Mouse (Mus musculus): Measurements from ENCODE around the gene Cdc6.

Gene Cdc6

GRCm38 (mm10) chr11:98907437-98908173 lies at the start of gene Cdc6:
Cdc6 (plus strand) TSS chr11:98907801.
- DNase-seq (ENCODE audit: low spot score) = peak; percentile 99

DNA sequence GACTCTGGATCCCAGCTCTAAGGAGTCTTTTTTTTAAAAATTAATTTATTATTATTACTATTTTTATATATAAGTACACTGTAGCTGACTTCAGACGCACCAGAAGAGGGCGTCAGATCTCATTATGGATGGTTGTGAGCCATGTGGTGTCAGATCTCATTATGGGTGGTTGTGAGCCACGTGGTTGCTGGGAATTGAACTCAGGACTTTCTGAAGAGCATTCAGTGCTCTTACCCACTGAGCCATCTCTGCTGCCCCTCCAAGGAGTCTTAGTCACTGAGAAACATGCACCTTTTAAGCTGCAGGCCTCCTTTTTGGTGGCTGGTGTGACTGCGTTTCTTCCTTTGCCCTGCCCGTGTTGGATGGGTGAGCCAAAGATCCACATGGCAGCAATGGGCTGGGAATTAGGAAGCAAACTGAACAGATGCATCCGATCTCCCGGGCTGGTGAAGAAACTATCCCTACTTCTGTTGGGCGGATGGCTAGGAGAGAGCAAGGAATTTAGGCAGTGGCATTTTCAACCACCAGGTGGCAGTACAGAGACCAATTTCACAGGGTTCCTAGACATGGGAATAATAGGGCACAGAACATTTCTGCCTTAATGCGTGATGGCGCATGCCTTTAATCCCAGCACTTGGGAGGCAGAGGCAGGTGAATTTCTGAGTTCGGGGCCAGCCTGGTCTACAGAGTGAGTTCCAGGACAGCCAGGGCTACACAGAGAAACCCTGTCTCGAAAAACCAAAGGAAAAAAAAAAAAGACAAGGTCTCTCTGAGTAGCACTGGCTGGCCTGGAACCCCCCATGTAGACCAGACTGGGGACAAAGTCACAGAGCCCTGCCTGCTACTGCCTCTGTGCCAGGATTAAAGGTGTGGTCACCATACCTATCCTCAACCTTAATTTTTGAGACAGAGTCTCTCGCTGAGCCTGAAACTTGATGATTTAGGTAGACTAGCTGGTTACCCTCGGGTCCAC lies 48.6 kb upstream of the Cdc6 start:
- DNase-seq (ENCODE audit: low spot score) = peak; percentile 97

GRCm38 (mm10) chr11:98863028-98863750 lies 44.4 kb upstream of the Cdc6 start, which contains the start of gene Wipf2:
Wipf2 (plus strand) TSS chr11:98863638.
- DNase-seq (ENCODE audit: low spot score) = peak; percentile 98

DNA sequence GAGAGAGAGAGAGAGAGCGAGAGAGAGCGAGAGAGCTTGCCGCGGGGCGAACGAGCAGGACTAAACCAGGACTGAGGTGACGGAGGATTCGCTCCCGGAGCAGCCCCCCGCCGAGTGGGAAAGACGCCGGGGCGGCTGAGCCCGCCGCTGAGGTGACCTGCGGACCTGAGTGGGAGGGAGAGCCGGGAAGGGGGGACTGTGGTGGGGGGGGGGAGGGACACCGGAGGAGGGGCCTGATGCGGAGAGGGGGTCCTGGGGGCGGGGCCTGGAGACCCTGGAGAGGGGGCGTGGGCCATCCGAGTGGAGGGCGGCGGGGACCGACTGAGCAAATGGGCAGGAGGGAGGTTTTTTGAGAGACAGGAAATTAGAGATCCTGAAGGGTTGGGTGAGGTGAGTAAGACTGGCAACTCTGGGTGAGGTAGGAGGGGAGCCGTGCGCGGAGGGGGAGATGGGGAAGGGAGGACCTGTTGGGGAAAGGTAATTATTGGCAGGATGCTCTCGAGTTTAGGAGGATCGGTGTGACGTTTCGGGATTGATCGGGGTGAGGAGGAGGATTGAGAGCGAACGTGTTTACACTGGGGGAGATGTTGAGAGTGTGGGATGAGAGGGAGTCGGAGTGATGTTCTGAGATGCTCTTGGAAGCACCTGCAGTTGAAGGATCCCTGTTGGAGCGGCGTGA lies 43.7 kb upstream of the Cdc6 start:
- DNase-seq (ENCODE audit: low spot score) = peak; percentile 84

GRCm38 (mm10) chr11:98867293-98867692 lies 40.3 kb upstream of the Cdc6 start:
- DNase-seq (ENCODE audit: low spot score) = peak; percentile 23

DNA sequence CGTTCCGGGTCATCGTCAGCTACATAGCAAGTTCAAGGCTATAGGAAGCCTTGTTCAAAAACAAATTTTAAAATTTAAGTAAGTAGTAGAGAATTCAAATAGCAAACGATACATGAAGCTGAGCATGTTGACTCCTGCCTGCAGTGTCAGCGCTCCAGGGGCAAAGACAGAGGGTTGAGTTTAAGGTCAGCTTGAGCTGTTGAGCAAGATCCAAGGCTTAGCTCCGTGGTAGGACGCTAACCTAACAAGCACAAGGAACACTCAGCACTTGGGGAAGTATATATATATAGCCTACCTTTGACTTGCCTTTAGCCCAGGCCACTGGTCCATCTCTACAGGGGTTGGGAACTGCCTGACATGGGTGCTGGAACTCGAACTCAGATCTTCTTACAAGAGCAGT lies 37.7 kb upstream of the Cdc6 start:
- DNase-seq (ENCODE audit: low spot score) = no peak

DNA sequence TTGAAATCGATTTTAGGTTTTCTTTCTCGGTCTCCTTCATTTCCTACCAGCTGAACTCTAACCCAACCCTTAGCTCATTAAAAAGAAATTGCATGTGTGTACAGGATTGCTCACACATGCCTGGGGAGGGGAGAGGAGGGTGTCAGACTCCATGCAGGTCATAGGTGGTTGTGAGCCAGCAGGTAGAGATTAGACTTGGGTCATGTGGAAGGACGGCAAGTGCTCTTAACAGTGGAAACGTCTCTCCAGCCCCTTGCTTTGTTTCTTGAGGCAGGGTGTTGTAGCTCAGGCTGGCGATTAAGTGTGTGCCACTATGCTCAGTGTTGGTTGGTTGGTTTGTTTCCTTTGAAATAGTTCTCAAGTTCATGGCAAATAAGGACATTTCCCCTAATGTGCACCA lies 36.8 kb upstream of the Cdc6 start:
- DNase-seq (ENCODE audit: low spot score) = no peak

DNA sequence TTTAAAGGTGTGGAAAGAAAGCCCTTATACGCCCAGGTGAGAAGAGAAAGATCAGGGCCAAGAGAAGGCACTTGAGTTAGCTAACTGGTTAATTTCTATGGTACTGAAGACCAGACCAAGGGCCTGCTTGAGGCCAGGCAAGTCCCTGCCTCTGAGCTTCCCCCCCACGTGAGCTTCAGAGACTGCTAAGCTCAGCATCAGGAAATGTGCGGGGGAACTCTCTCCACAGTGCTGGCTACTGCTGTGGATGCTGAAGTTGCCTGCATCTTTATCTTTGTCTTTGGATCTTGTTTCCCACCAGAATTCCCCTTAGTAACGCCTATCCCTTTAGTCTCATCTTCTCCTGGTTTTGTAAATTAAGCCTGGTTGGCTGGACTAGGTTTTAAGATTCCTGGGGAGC lies 36.2 kb upstream of the Cdc6 start:
- DNase-seq (ENCODE audit: low spot score) = no peak

DNA sequence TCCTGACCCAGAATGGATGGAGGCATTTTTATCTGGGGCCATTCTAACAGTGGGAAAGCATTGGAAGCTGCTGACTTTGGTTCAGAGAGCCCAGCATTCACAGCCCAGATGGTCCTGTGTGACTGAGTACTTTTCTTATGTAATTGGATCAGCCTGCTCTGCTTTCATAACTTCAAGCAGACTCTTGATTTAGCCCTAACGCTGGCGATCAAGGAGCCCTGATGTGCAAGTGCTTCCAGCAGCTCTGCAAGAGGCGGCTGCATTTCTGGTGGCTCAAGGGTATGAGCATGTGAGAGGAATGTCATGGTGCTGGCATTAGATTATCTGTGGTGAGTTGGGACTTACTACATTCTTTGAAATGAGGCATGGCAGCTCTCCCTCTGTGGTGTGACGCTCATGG lies 35.6 kb upstream of the Cdc6 start:
- no peak for DNase-seq (ENCODE audit: low spot score)

DNA sequence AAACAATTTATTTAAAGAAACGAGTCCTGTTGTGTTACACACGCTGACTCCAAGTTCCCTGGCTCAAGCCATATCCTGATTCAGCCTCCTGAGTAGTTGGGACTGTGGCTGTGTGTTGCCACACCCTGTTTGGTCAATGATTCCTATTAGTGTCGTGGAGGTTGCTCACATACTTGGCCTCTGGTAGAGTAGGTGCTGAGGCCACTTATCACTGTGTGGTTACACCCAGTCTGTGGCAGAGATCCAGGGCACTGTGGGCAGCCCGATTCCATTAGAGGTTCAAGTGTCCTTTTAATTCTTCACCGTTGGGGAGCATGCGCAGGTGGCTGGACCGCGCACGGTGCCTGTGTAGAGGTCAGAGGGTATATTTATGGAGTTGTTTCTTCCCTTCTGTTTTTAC lies 33.7 kb upstream of the Cdc6 start:
- DNase-seq (ENCODE audit: low spot score) = no peak

DNA sequence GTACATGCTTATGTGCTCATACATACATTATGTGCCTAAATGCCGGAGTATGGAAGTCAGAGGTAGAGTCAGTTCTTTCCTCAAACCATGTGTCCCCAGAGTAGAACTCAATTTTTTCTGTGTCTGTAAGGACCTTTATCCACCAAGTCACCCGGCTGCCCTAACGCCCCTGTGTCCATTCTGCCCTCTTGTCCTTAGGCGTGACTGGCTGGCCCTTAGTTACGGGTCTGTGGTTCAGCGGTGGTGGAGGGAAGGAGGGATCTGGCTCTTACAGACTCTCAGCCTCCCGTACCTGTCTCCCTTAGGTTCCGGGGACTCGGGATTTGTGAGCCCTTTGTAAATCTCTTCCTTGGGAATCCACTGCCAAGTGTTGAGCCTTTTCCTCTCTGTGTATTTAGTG lies 30.6 kb upstream of the Cdc6 start:
- no peak for DNase-seq (ENCODE audit: low spot score)

DNA sequence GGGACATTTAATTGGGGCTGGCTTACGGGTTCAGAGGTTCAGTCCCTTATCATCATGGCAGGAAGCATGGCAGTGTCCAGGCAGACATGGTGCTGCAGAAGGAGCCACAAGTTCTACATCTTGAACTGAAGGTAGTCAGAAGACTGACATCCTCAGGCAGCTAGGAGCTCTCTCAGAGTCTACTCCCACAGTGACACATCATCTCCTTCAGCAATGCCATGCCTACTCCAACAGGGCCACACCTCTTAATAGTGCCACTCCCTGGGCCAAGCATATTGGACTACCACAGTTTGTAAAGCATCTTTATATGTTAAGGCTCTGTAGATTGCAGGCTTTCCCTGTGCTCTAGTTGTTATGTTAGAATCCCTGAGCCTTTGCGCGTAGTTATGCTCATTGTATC lies 19.9 kb upstream of the Cdc6 start:
- no peak for DNase-seq (ENCODE audit: low spot score)

- no peak for DNase-seq (ENCODE audit: low spot score)
Measured at GRCm38 (mm10) chr11:98889077-98889476, 18.5 kb upstream of the Cdc6 start.

GRCm38 (mm10) chr11:98889977-98890376 lies 17.6 kb upstream of the Cdc6 start:
- no peak for DNase-seq (ENCODE audit: low spot score)

DNA sequence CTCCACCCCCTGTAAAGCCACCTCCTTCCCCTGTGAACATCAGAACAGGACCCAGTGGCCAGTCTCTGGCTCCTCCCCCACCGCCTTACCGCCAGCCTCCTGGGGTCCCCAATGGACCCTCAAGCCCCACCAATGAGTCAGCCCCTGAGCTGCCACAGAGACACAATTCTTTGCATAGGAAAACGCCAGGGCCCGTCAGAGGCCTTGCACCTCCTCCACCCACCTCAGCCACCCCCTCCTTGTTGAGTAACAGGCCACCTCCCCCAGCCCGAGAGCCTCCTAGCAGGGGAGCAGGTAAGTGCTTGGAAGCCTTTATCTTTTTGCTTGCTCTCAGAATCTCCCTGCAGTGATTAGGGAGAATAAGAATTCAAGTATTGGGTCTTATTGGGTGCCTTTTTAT lies 15.2 kb upstream of the Cdc6 start:
- no peak for DNase-seq (ENCODE audit: low spot score)

GRCm38 (mm10) chr11:98900529-98901125 lies 7.0 kb upstream of the Cdc6 start:
- no peak for DNase-seq (ENCODE audit: low spot score)

- DNase-seq (ENCODE audit: low spot score) = peak; percentile 80
Measured at GRCm38 (mm10) chr11:98902621-98903245, 4.9 kb upstream of the Cdc6 start.

- DNase-seq (ENCODE audit: low spot score) = no peak
Measured at GRCm38 (mm10) chr11:98904577-98904976, 3.0 kb upstream of the Cdc6 start.

GRCm38 (mm10) chr11:98905033-98905432 lies 2.6 kb upstream of the Cdc6 start:
- DNase-seq (ENCODE audit: low spot score) = no peak

GRCm38 (mm10) chr11:98905583-98905982 lies 2.0 kb upstream of the Cdc6 start:
- DNase-seq (ENCODE audit: low spot score) = no peak

- no peak for DNase-seq (ENCODE audit: low spot score)
Measured at GRCm38 (mm10) chr11:98907063-98907436, 551 bp upstream of the Cdc6 start.

All from embryo, embryonic 10.5 days (tissue).